ENCODE assay signal across 8 mouse cellular contexts in the genomic region with DNA sequence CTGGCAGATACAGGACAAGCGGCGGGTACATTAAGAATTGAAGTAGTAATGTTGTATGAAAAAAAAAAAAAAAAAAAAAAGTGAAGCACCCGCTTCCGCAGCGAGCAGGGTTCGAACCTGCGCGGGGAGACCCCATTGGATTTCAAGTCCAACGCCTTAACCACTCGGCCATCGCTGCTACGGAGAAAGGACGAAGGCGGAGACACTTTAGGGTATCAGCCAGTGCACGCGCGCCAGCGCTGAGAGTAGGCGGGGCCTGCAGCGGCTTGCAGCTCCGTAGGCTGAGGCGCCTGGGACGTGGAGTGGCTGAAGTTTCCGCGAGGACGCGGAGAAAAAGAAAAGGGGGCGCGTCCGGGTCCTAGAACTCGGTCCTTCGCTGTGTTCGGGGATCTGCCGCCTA. TPM values are rescaled to one million over a fixed set of nuclear protein-coding genes. Genes with fewer than 3 reads are reported as not detected.
DNase-seq lines count a peak whose midpoint lies in the region; ATAC-seq lines count a peak whose summit lies in the region.

No protein-coding gene starts in this region.

- WGBS in hindbrain, embryonic 15.5 days = under 1% methylated on average over 34 of the region's 34 CpGs

- peak overlapping the region; percentile 64 for H3K4me3 ChIP-seq in hindbrain, embryonic 15.5 days

- DNase-seq in T-cell, adult 2 months (ENCODE audit: low spot score) = peak; percentile 100
- peak; percentile 97 to 100 for DNase-seq in cerebellum, postnatal 36 days
- DNase-seq in frontal cortex, postnatal 36 days (ENCODE audit: low spot score in 2 of 2) = peak; percentile 100
- peak; percentile 97 for DNase-seq in left cerebral cortex, adult 11 months (ENCODE audit: low spot score)
- peak; percentile 99 to 100 for DNase-seq in lung, postnatal 4 days
- peak; percentile 97 for DNase-seq in retina, postnatal 7 days (ENCODE audit: low read depth, low spot score)
- peak; percentile 100 for DNase-seq in urinary bladder, adult 2 months (ENCODE audit: low spot score)

- H3K36me3 ChIP-seq in hindbrain, embryonic 15.5 days = no peaks in the 10 kb centered on the region

- no peaks in the 10 kb centered on the region for H3K9me3 ChIP-seq in hindbrain, embryonic 15.5 days

- peak overlapping the region; percentile 76 for H3K27ac ChIP-seq in hindbrain, embryonic 15.5 days (replicated peaks)

- H3K4me2 ChIP-seq in hindbrain, embryonic 15.5 days = peak overlapping the region; percentile 86

- ATAC-seq in hindbrain, embryonic 15.5 days (ENCODE audit: low FRiP score, low read depth) = peak; percentile 93

- H3K27me3 ChIP-seq in hindbrain, embryonic 15.5 days = no peaks in the 10 kb centered on the region

- 0 out of 2 replicates have a peak, but pooled peaks cover 5% of the 10 kb centered on the region for H3K4me1 ChIP-seq in hindbrain, embryonic 15.5 days (replicated peaks)

- peak overlapping the region; percentile 48 for H3K9ac ChIP-seq in hindbrain, embryonic 15.5 days

RNA-seq across cellular contexts. Expression of a gene that starts 0.5 kb away (rescaled TPM):
- polyA plus RNA-seq in hindbrain, embryonic 15.5 days (2015; fragmentation: Nextera tagmentation; extraction: Ambion mirVana) = 1.7 and 1.8 TPM in 2 replicates
- polyA plus RNA-seq in urinary bladder, adult 2 months (2012; rRNA removed) = 0.48 and 0.69 TPM in 2 replicates

RNA-seq across cellular contexts. Expression of a gene that starts 7.8 kb away (rescaled TPM):
- polyA plus RNA-seq in hindbrain, embryonic 15.5 days (2015; fragmentation: Nextera tagmentation; extraction: Ambion mirVana) = not detected in 2 replicates
- polyA plus RNA-seq in urinary bladder, adult 2 months (2012; rRNA removed) = 0.25 TPM in 1 of 2 replicates, not detected in the other

RNA-seq across cellular contexts. Expression of a gene that starts 47.1 kb away (rescaled TPM):
- 20.8 and 22.0 TPM in 2 replicates for polyA plus RNA-seq in hindbrain, embryonic 15.5 days (2015; fragmentation: Nextera tagmentation; extraction: Ambion mirVana)
- 13.7 and 14.9 TPM in 2 replicates for polyA plus RNA-seq in urinary bladder, adult 2 months (2012; rRNA removed)

RNA-seq across cellular contexts. Expression of a gene that starts 47.9 kb away (rescaled TPM):
- 4.6 and 5.0 TPM in 2 replicates for polyA plus RNA-seq in hindbrain, embryonic 15.5 days (2015; fragmentation: Nextera tagmentation; extraction: Ambion mirVana)
- polyA plus RNA-seq in urinary bladder, adult 2 months (2012; rRNA removed) = 14.1 and 14.3 TPM in 2 replicates

Comparison
In these comparisons a context has a peak if more than half of its experiments do, and no peak if none do; other contexts are left out.
1. Peak in every context shown above with its lines: DNase-seq, ATAC-seq, H3K4me3 ChIP-seq and H3K27ac ChIP-seq.